Mouse (Mus musculus) fibroblast of lung, adult 2 months (primary cell): ENCODE results near the gene Tnfsf13.
"Not testable (repeated sequence)": the region's sequence is repeated elsewhere in the genome, so short reads cannot be mapped to it uniquely, and the experiment has no call there.

Experiments
- DNase-seq: peaks from one replicate; pipeline ENCODE4 v3.0.0-alpha.2; 2011; ENCODE audit warnings: low read depth

Gene Tnfsf13

GRCm38 (mm10) chr11:69703814-69704612 is 18.4 kb upstream of the Tnfsf13 start:
- no peak for DNase-seq

- DNase-seq: not testable (repeated sequence)
These were observed 17.8 kb upstream of the Tnfsf13 start for GRCm38 (mm10) chr11:69703381-69703780.

GRCm38 (mm10) chr11:69702886-69703285 is 17.3 kb upstream of the Tnfsf13 start:
- not testable (repeated sequence) for DNase-seq

DNA sequence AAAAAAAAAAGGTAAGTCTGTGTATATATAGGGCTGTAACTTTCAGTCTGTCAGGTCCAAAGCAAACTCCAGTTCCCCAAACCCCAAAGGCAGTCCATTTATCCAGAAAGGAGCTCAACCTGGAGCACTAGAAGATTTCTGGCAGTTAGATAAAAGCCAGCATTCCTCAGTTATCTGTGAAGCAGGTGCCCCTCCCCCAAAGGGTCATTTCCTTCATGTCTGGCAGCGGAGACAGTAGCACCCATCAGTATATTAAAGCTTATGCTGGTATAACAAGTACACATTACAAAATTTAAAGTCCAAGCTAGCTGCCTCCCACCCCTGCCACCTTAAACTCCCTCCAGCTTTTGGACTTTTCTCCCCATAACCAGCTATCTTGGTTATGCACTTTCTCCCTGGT is 14.0 kb upstream of the Tnfsf13 start:
- DNase-seq: no peak

- DNase-seq: no peak
These were observed 13.0 kb upstream of the Tnfsf13 start for GRCm38 (mm10) chr11:69698574-69698973.

GRCm38 (mm10) chr11:69697396-69697795 is 11.8 kb upstream of the Tnfsf13 start:
- no peak for DNase-seq

DNA sequence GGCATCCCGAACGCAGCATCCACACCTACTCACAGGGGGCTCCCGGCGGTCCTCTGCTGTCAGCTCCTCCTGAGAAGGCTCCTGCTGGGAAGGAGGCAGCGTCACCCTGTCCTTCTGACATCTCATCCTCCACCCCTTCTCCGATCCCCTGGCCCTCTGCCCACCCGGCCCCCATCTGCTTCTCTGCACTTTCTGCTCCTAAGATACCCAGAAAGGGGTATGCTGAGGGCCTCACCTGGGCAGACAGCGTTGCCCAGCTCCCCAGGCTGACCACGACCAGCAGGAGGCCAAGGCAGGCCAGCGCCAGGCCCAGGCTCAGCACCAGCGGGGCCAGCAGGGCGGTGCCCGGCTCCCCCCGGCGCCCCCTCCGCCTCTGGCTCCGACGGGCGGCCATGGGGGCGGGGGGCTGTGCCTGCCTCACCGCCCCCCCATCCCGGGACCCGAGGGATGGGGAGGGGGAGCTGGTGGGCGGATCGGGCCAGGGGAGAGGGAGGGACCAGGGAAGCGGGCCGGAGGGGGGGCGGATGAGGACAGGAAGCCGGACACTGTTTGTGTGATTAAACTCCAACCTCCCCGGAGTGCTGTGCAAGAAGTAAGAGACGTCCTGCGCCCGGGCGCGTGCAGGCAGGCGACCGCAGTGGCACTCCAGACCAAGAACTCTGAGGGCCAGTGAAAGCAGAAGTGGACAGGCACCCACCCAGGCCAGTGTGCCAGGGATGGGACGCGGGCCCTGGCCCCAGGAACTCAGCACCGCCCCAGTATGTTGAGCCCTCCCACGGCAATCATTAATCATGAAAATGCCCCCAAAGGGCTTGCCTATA is 10.0 kb upstream of the Tnfsf13 start, which contains the start of the genes Tnfsf12 and Tnfsfm13:
Gene Tnfsf12 (minus strand): TSS at position 489 of the 821 bp plus-strand sequence.
Gene Tnfsfm13 (minus strand): TSS at position 738 of the 821 bp plus-strand sequence.
- no peak for DNase-seq

GRCm38 (mm10) chr11:69695046-69695360 is 9.4 kb upstream of the Tnfsf13 start:
- no peak for DNase-seq

DNA sequence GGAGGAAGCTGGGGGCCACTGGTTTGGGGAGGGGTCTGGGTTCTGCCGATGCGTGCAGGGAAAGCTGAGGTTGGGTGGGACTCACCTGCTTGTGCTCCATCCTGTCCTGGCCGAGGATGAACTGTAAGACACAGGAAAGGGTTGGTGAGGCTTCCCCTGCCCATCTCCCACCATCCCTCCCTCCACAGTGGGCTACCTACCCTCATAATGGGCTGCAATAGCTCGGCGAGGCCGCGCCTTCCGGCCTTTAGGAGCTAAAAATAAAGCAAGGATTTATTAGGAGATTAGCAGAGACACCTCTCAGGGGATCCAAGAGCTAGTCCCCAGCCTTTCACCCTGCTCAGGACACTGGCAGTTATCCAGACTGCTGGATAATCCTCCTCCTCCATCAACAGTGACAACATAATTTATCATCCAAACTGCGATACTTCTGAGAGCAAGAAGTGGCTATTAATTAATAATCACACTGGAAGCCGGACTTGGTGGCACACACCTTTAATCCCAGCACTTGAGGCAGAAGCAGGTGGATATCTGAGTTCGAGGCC is 7.9 kb upstream of the Tnfsf13 start:
- DNase-seq: no peak

DNA sequence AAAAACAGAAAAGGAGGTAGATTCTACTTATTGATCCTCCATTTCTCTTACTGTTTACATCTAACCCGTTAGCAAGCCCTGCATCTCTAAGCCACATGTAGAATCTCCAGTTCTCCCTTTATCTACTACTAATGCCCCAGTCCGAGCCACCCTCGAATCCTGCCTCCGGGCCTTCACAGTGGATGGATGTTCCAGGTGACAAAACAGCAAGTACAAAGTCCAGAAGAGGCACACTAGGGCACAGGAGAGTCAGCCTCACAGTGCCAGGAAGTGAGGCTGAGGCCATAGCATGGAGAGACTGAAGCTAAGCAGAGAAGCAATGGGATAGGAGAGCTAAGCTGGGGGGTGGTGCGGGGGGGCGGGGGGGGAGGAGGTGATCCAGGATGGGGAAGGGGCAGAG is 7.3 kb upstream of the Tnfsf13 start:
- DNase-seq: no peak

DNA sequence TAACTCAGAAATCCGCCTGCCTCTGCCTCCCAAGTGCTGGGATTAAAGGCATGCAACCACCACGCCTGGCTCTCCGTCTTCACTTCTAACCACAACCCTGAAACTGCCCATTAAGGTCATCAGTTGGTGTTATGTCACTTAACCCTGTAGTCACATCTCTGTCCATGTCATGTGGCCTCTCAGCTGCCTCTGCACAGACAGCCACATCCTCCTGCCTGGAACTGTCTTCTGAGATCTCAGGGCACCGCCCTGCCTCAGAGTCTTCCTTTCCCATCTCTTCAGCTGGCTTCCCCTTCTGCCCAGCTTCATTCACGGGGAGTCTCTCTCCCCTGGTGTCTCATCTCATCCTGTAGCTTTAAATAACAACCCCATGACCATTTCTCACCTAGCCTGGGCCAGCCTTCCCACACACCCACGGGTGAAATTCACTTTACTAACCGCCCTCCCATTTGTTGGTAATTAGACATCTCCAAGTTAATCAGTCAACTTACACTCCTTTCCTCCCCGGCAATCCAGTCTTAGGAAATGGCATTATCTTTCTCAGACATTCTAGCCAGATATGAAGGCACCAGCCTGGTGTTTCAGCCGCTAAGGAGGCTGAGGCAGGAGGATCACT is 6.7 kb upstream of the Tnfsf13 start:
- DNase-seq: no peak

GRCm38 (mm10) chr11:69689891-69690290 is 4.3 kb upstream of the Tnfsf13 start:
- DNase-seq: no peak

- DNase-seq: no peak
These were observed 1.5 kb upstream of the Tnfsf13 start for GRCm38 (mm10) chr11:69687061-69687460.

DNA sequence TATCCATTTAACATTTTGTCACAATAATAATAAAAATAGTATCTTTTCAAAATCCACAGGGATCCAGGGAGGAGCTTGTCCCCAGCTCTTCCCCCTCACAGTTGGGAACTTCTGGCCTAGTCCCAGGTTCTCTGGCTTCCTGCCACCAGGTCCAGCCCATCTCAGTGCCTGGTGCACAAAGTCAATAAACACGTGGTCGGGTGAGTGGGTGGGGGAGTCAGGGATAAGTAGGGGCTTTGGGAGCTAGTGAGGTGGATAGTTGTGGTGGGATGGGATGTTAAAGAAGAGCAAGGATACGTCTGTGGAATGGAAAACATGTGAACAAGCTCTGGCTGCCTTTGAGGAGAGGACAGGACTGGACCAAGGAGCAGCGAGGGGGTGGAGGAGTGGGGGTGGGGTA is 793 bp upstream of the Tnfsf13 start:
- no peak for DNase-seq

- no peak for DNase-seq
These were observed 648 bp downstream of the Tnfsf13 start for GRCm38 (mm10) chr11:69684936-69685335.

- DNase-seq: no peak
These were observed 1.3 kb downstream of the Tnfsf13 start for GRCm38 (mm10) chr11:69684128-69684745.

GRCm38 (mm10) chr11:69683576-69683975 is 2.0 kb downstream of the Tnfsf13 start:
- no peak for DNase-seq

GRCm38 (mm10) chr11:69682840-69683533 is 2.6 kb downstream of the Tnfsf13 start:
- DNase-seq: peak; percentile 78

- DNase-seq: no peak
These were observed 3.3 kb downstream of the Tnfsf13 start for GRCm38 (mm10) chr11:69682209-69682839.

DNA sequence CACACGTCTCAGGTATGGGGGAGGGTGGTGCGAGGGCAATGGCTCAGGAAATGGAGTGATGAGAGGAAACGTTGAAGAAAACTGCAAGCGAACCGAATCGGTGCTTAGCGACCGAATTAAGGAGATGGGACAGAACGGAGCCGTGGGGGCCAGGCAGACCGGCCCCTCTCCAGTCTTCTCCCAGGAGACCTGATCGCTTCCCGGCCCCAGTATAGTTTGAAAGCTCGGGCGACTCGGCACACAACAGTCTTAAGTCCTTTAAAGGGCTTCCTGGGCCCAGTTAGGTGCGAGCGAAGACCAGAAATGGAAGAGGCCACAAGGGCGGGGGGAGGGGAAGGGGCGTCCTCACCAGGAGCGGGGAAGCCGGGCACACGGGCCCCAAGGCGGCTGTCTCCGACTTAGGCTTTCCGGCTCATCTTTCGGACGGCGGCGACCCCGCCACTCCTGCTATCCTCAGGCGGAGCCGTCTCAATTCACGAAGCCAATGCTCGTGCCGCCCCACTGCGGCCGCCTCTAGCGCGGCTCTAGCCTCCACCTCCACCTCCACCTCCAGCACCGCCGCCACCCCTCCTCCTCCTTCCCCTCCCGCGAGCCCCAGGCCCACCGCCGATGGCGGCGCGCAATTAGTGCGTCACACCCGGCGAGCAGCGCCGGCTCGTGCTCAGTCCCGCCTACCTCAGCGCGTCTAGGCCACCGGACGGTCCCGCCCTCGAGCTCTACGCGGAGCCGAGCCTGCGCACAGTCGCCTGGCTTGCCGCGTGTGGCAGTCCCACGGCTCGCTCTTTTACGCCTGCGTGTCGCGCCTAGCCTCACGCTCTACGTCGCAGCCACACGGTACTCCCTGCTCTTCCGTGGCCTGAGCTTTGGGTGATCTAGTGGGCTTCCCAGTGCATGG is 4.0 kb downstream of the Tnfsf13 start, which contains the start of gene Senp3:
Gene Senp3 (minus strand): TSS at position 771 of the 895 bp plus-strand sequence.
- DNase-seq: peak; percentile 86
